Mouse (Mus musculus) B cell, adult 2 months (primary cell): Measurements from ENCODE around the gene Agap1.

Source experiments
- DNase-seq, 2 experiments: peaks; one replicate each; pipeline ENCODE4 v3.0.0; 2022

The Agap1 gene

GRCm38 (mm10) chr1:89622801-89623200, 168.2 kb downstream of the Agap1 start:
- no peak for DNase-seq

GRCm38 (mm10) chr1:89625312-89625711, 170.7 kb downstream of the Agap1 start:
- DNase-seq = no peak

- DNase-seq = no peak
Measured at GRCm38 (mm10) chr1:89625967-89626366, 171.4 kb downstream of the Agap1 start.

- no peak for DNase-seq
Measured at GRCm38 (mm10) chr1:89626940-89627339, 172.3 kb downstream of the Agap1 start.

- DNase-seq = no peak
Measured at GRCm38 (mm10) chr1:89627650-89628049, 173.0 kb downstream of the Agap1 start.

GRCm38 (mm10) chr1:89630836-89631235, 176.2 kb downstream of the Agap1 start:
- DNase-seq = no peak

- peak; percentile 37 to 50 for DNase-seq
Measured at GRCm38 (mm10) chr1:89631747-89632146, 177.1 kb downstream of the Agap1 start.

GRCm38 (mm10) chr1:89634055-89634454, 179.4 kb downstream of the Agap1 start:
- DNase-seq = no peak

- no peak for DNase-seq
Measured at GRCm38 (mm10) chr1:89635131-89635530, 180.5 kb downstream of the Agap1 start.

GRCm38 (mm10) chr1:89637670-89638069, 183.1 kb downstream of the Agap1 start:
- no peak for DNase-seq

- DNase-seq = peak; percentile 72 to 78
Measured at GRCm38 (mm10) chr1:89643445-89644100, 189.0 kb downstream of the Agap1 start.

- DNase-seq = peak; percentile 73 to 75
Measured at GRCm38 (mm10) chr1:89644120-89644519, 189.5 kb downstream of the Agap1 start.

- DNase-seq = peak; percentile 76 to 79
Measured at GRCm38 (mm10) chr1:89646326-89647018, 191.9 kb downstream of the Agap1 start.

GRCm38 (mm10) chr1:89647505-89647904, 192.9 kb downstream of the Agap1 start:
- DNase-seq = no peak

GRCm38 (mm10) chr1:89650557-89650956, 196.0 kb downstream of the Agap1 start:
- DNase-seq = no peak

- DNase-seq = no peak
Measured at GRCm38 (mm10) chr1:89656167-89656566, 201.6 kb downstream of the Agap1 start.

- DNase-seq = no peak
Measured at GRCm38 (mm10) chr1:89656643-89657321, 202.2 kb downstream of the Agap1 start.

- DNase-seq = no peak
Measured at GRCm38 (mm10) chr1:89660804-89661203, 206.2 kb downstream of the Agap1 start.

GRCm38 (mm10) chr1:89666154-89666553, 211.5 kb downstream of the Agap1 start:
- no peak for DNase-seq

- DNase-seq = no peak
Measured at GRCm38 (mm10) chr1:89667387-89667786, 212.8 kb downstream of the Agap1 start.

GRCm38 (mm10) chr1:89668635-89669034, 214.0 kb downstream of the Agap1 start:
- no peak for DNase-seq

GRCm38 (mm10) chr1:89671110-89671787, 216.6 kb downstream of the Agap1 start:
- DNase-seq = no peak

- no peak for DNase-seq
Measured at GRCm38 (mm10) chr1:89673071-89673470, 218.5 kb downstream of the Agap1 start.
